Mouse (Mus musculus) neural tube, embryonic 12.5 days (tissue): ENCODE data around the gene Pecr. TPM values are rescaled to one million over a fixed set of nuclear protein-coding genes. Genes with fewer than 3 reads are reported as not detected.

ENCODE experiments used
- ATAC-seq: fragments of 200-750 bp; cut with Nextera tagmentation; 2 replicates; pipeline ENCODE4 v1.8.0; 2017; ENCODE audit warnings: low read depth, mild to moderate bottlenecking, moderate TSS enrichment, moderate library complexity; ENCODE audit not compliant: low FRiP score
- H3K27ac ChIP-seq: fragments of 300-500 bp; sonication (generic); 2 replicates; pipeline ENCODE4 v1.5.1; 2016
- H3K27me3 ChIP-seq: fragments of 300-500 bp; sonication (generic); replicated peaks from 2 replicates; pipeline ENCODE4 v1.6.1; 2016; ENCODE audit warnings: mild to moderate bottlenecking
- H3K36me3 ChIP-seq: fragments of 300-500 bp; sonication (generic); 2 replicates; pipeline ENCODE4 v1.6.1; 2016; ENCODE audit warnings: mild to moderate bottlenecking
- H3K4me1 ChIP-seq: fragments of 300-500 bp; sonication (generic); 2 replicates; pipeline ENCODE4 v1.6.1; 2016
- H3K4me2 ChIP-seq: fragments of 300-500 bp; sonication (generic); replicated peaks from 2 replicates; pipeline ENCODE4 v1.6.1; 2016; ENCODE audit warnings: mild to moderate bottlenecking
- H3K4me3 ChIP-seq: fragments of 300-500 bp; sonication (generic); 2 replicates; pipeline ENCODE4 v1.5.1; 2016
- H3K9ac ChIP-seq: fragments of 300-500 bp; sonication (generic); 2 replicates; pipeline ENCODE4 v1.6.1; 2016; ENCODE audit warnings: mild to moderate bottlenecking
- H3K9me3 ChIP-seq: fragments of 300-500 bp; sonication (generic); 2 replicates; pipeline ENCODE4 v1.6.1; 2016; ENCODE audit warnings: mild to moderate bottlenecking
- WGBS: fragments of 180-500 bp; shearing (Covaris S2); methylation state at CpG from one replicate; pipeline ENCODE4 v1.1.7; 2016; 5-methylcytosine and 5-hydroxymethylcytosine counted together
- polyA plus RNA-seq: library from polyadenylated mRNA; unstranded; fragments of >200 nt; fragmentation: Nextera tagmentation; extraction: Ambion mirVana; gene quantifications from 2 replicates; pipeline ENCODE4 v1.2.1, GENCODE M21; 2016

The Pecr gene
- polyA plus RNA-seq, 1 experiment from 2014 or later: 13.6 TPM

GRCm38 (mm10) chr1:72210803-72211679, 73.1 kb downstream of the Pecr start:
- Histone ChIP-seq H3K9me3 (no peaks in the 10 kb centered on the region), H3K27me3 (no peaks in the 10 kb centered on the region), H3K9ac (peak overlapping the region; percentile 79; the same call in 1 of the 2 replicates), H3K4me3 (peak overlapping the region; percentile 72), H3K4me1 (no peaks in the 10 kb centered on the region), H3K27ac (no peak overlapping the region), H3K36me3 (no peaks in the 10 kb centered on the region), H3K4me2 (peak overlapping the region; percentile 96)
- WGBS: 22% methylated on average over 17 of the region's 17 CpGs
- ATAC-seq: no peak

Other genes starting within 250 kb of the Pecr start
- 31.0 and 40.3 TPM in 2 replicates for gene Mreg, start 72.0 kb downstream of the Pecr start, polyA plus RNA-seq
- gene Tmem169, start 55 bp upstream of the Pecr start, polyA plus RNA-seq: 29.2 and 30.2 TPM in 2 replicates
- gene Xrcc5, start 23.1 kb upstream of the Pecr start, polyA plus RNA-seq: 45.2 and 45.3 TPM in 2 replicates